Mouse (Mus musculus) liver, embryonic 14.5 days (tissue): ENCODE measurements around the gene Tnk1.

Experiments used
- CTCF ChIP-seq: IDR thresholded peaks from 2 replicates; pipeline ENCODE4 v1.5.1; 2016; ENCODE audit warnings: antibody characterized with exemption, low read depth, control low read depth
- EP300 ChIP-seq: IDR thresholded peaks from 2 replicates; pipeline ENCODE4 v1.6.1; 2016; ENCODE audit warnings: antibody characterized with exemption, low read depth

GRCm38 (mm10) chr11:69816520-69816919, 42.0 kb downstream of the Tnk1 start:
- TF ChIP-seq CTCF (no peak), EP300 (no peak)
